Mouse (Mus musculus) forelimb bud, embryonic 11.5 days (tissue): ENCODE results near the gene Kif1b.
"Not testable (repeated sequence)": the region's sequence is repeated elsewhere in the genome, so short reads cannot be mapped to it uniquely, and the experiment has no call there.

Experiments used
- DNase-seq: peaks from one replicate; pipeline ENCODE4 v3.0.0-alpha.2; 2012; ENCODE audit warnings: low read depth, low spot score

The Kif1b gene

GRCm38 (mm10) chr4:149220481-149220880 lies 87.0 kb downstream of the Kif1b start:
- DNase-seq, result no peak

- DNase-seq, result no peak
These were observed 87.4 kb downstream of the Kif1b start for GRCm38 (mm10) chr4:149220042-149220473.

GRCm38 (mm10) chr4:149219401-149220041 lies 88.0 kb downstream of the Kif1b start:
- DNase-seq, result no peak

GRCm38 (mm10) chr4:149218476-149218875 lies 89.0 kb downstream of the Kif1b start:
- no peak for DNase-seq

GRCm38 (mm10) chr4:149215982-149216381 lies 91.5 kb downstream of the Kif1b start:
- DNase-seq, result peak; percentile 16

GRCm38 (mm10) chr4:149215397-149215796 lies 92.1 kb downstream of the Kif1b start:
- DNase-seq, result no peak

- DNase-seq, result not testable (repeated sequence)
These were observed 93.0 kb downstream of the Kif1b start for GRCm38 (mm10) chr4:149214468-149214867.

GRCm38 (mm10) chr4:149213466-149213865 lies 94.0 kb downstream of the Kif1b start:
- DNase-seq, result no peak

- not testable (repeated sequence) for DNase-seq
These were observed 96.1 kb downstream of the Kif1b start for GRCm38 (mm10) chr4:149211441-149211840.

GRCm38 (mm10) chr4:149202467-149202866 lies 105.0 kb downstream of the Kif1b start:
- DNase-seq, result no peak

- DNase-seq, result no peak
These were observed 106.4 kb downstream of the Kif1b start for GRCm38 (mm10) chr4:149201110-149201509.

GRCm38 (mm10) chr4:149197180-149197579 lies 110.3 kb downstream of the Kif1b start:
- DNase-seq, result no peak

- no peak for DNase-seq
These were observed 116.4 kb downstream of the Kif1b start for GRCm38 (mm10) chr4:149191103-149191502.

- no peak for DNase-seq
These were observed 118.9 kb downstream of the Kif1b start for GRCm38 (mm10) chr4:149188563-149188962.

GRCm38 (mm10) chr4:149182755-149183154 lies 124.7 kb downstream of the Kif1b start:
- DNase-seq, result no peak

GRCm38 (mm10) chr4:149182192-149182591 lies 125.3 kb downstream of the Kif1b start:
- DNase-seq, result no peak

GRCm38 (mm10) chr4:149179573-149179972 lies 127.9 kb downstream of the Kif1b start:
- no peak for DNase-seq

GRCm38 (mm10) chr4:149179160-149179559 lies 128.3 kb downstream of the Kif1b start:
- DNase-seq, result no peak

GRCm38 (mm10) chr4:149178328-149178727 lies 129.2 kb downstream of the Kif1b start:
- DNase-seq, result no peak

- DNase-seq, result no peak
These were observed 130.4 kb downstream of the Kif1b start for GRCm38 (mm10) chr4:149177046-149177445.

GRCm38 (mm10) chr4:149176645-149177044 lies 130.8 kb downstream of the Kif1b start:
- DNase-seq, result no peak

- DNase-seq, result no peak
These were observed 133.8 kb downstream of the Kif1b start for GRCm38 (mm10) chr4:149173661-149174060.

GRCm38 (mm10) chr4:149172666-149173065 lies 134.8 kb downstream of the Kif1b start:
- DNase-seq, result no peak

GRCm38 (mm10) chr4:149172083-149172482 lies 135.4 kb downstream of the Kif1b start:
- DNase-seq, result no peak
